Mouse (Mus musculus) midbrain, embryonic 11.5 days (tissue): ENCODE results near the gene Wbp1. TPM values are rescaled to one million over a fixed set of nuclear protein-coding genes. Genes with fewer than 3 reads are reported as not detected.

Experiments used
- ATAC-seq: fragments of 200-750 bp; cut with Nextera tagmentation; 2 replicates; pipeline ENCODE4 v1.8.0; 2017; ENCODE audit warnings: moderate TSS enrichment, moderate library complexity; ENCODE audit not compliant: low FRiP score
- DNase-seq: peaks from one replicate; pipeline ENCODE4 v3.0.0; 2015; ENCODE audit warnings: low spot score; ENCODE audit errors: missing footprints
- H3K27ac ChIP-seq: fragments of 300-500 bp; sonication (generic); 2 replicates; pipeline ENCODE4 v1.5.1; 2014; ENCODE audit warnings: low read depth, low read length
- H3K27me3 ChIP-seq: fragments of 300-500 bp; sonication (generic); 2 replicates; pipeline ENCODE4 v1.6.1; 2014; ENCODE audit warnings: mild to moderate bottlenecking, low read length, moderate library complexity, mixed read lengths; ENCODE audit not compliant: control insufficient read depth, insufficient read depth
- H3K36me3 ChIP-seq: fragments of 300-500 bp; sonication (generic); 2 replicates; pipeline ENCODE4 v1.6.1; 2014; ENCODE audit warnings: mild to moderate bottlenecking, low read length, moderate library complexity, mixed read lengths; ENCODE audit not compliant: control insufficient read depth, insufficient read depth
- H3K4me1 ChIP-seq: fragments of 300-500 bp; sonication (generic); 2 replicates; pipeline ENCODE4 v1.6.1; 2014; ENCODE audit warnings: low read length; ENCODE audit not compliant: control insufficient read depth, insufficient read depth
- H3K4me2 ChIP-seq: fragments of 300-500 bp; sonication (generic); 2 replicates; pipeline ENCODE4 v1.6.1; 2014; ENCODE audit warnings: mild to moderate bottlenecking, moderate library complexity
- H3K4me3 ChIP-seq: fragments of 300-500 bp; sonication (generic); 2 replicates; pipeline ENCODE4 v1.5.1; 2014; ENCODE audit warnings: low read depth, low read length
- H3K9ac ChIP-seq: fragments of 300-500 bp; sonication (generic); 2 replicates; pipeline ENCODE4 v1.6.1; 2014; ENCODE audit warnings: low read length
- H3K9me3 ChIP-seq: fragments of 300-500 bp; sonication (generic); 2 replicates; pipeline ENCODE4 v1.6.1; 2016; ENCODE audit warnings: low read length; ENCODE audit not compliant: control insufficient read depth
- WGBS: fragments of 180-500 bp; shearing (Covaris S2); extraction: QIAGEN DNeasy Blood & Tissue Kit; methylation state at CpG from one replicate; pipeline ENCODE4 v1.1.7; 2014; 5-methylcytosine and 5-hydroxymethylcytosine counted together
- polyA plus RNA-seq: library from polyadenylated mRNA; unstranded; fragments of >200 nt; fragmentation: Nextera tagmentation; extraction: Ambion mirVana; gene quantifications from 2 replicates; pipeline ENCODE4 v1.2.1, GENCODE M21; 2014

The Wbp1 gene
- polyA plus RNA-seq, 1 experiment from 2014 or later = 153 TPM

GRCm38 (mm10) chr6:83101688-83102556, 19.4 kb downstream of the Wbp1 start:
- peak overlapping the region; percentile 75 for H3K9ac ChIP-seq
- peak overlapping the region; percentile 72 for H3K4me3 ChIP-seq
- under 1% methylated on average over 74 of the region's 74 CpGs for WGBS
- H3K4me1 ChIP-seq = peaks cover 13% of the 10 kb centered on the region
- DNase-seq = peak; percentile 98
- peaks cover 9% of the 10 kb centered on the region; the same call in 1 of the 2 replicates for H3K27me3 ChIP-seq
- peak; percentile 80 for ATAC-seq
- H3K9me3 ChIP-seq = no peaks in the 10 kb centered on the region
- H3K27ac ChIP-seq = peak overlapping the region; percentile 58
- H3K4me2 ChIP-seq = peak overlapping the region; percentile 99
- H3K36me3 ChIP-seq = no peaks in the 10 kb centered on the region

- Histone ChIP-seq H3K4me1 (peaks cover 13% of the 10 kb centered on the region), H3K4me3 (peak within 1 kb of the TSS; percentile 72), H3K36me3 (no peaks in the 10 kb centered on the region), H3K4me2 (peak within 1 kb of the TSS; percentile 99), H3K27me3 (peaks cover 9% of the 10 kb centered on the region; the same call in 1 of the 2 replicates), H3K9me3 (no peaks in the 10 kb centered on the region), H3K27ac (peak within 1 kb of the TSS; percentile 58), H3K9ac (peak within 1 kb of the TSS; percentile 75)
- peak; percentile 96 for DNase-seq
- peak; percentile 87 for ATAC-seq
- WGBS = under 1% methylated on average over 25 of the region's 25 CpGs
Observed at GRCm38 (mm10) chr6:83101316-83101687, 20.1 kb downstream of the Wbp1 start, which contains the start of the genes Ccdc142 and Gm42688. TSS of gene Ccdc142 (plus strand) at chr6:83101601. TSS of gene Gm42688 (plus strand) at chr6:83101617.

DNA sequence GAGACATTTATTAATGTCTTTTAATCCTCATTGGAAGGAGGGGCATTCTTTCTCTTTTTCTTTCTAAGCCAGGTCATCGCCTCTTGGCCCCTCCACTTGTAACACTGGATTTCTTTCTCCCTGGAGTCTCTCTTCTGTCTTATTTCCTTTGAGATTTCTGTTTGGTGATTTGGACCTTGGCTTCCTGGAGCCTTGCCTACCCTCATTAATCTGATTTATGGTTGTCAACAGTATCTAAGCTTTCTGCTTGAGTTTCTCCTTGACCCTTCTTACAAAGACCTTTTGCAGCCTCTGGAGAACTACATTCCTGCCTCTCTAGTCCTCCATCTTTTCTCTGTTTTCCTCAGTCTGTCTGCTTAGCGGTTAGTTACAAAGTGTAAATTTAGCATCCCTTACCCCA, 22.9 kb downstream of the Wbp1 start:
- no peaks in the 10 kb centered on the region for H3K36me3 ChIP-seq
- WGBS = 69% methylated on average over 2 of the region's 2 CpGs
- no peak overlapping the region for H3K27ac ChIP-seq
- DNase-seq (no peak), ATAC-seq (no peak)
- peaks cover 11% of the 10 kb centered on the region for H3K4me1 ChIP-seq
- H3K27me3 ChIP-seq = peaks cover 7% of the 10 kb centered on the region; the same call in 1 of the 2 replicates
- no peak overlapping the region for H3K4me2 ChIP-seq
- no peaks in the 10 kb centered on the region for H3K9me3 ChIP-seq
- H3K9ac ChIP-seq = no peak overlapping the region
- H3K4me3 ChIP-seq = no peak overlapping the region

DNA sequence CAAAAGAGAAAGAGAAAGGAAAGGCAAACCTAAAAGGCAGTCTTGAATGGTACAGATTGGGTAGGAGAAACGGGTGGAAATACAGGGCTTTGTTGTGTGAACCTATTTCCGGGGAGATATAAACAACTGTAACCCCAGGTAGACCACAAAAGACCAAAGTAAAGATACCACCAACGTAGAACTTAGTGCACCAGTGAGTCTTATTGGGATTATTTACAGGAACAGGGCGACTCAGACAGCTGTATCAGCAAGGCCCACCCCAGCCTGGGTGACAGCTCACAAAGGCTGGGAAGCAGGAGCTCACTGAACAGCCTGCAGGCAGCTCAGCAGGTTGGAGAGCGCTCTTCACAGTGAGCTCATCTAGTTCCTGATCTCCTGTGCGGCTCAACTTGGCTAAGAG, 25.4 kb downstream of the Wbp1 start:
- DNase-seq (no peak), ATAC-seq (no peak)
- H3K9ac ChIP-seq = no peak overlapping the region
- no peak overlapping the region for H3K4me2 ChIP-seq
- H3K27me3 ChIP-seq = no peaks in the 10 kb centered on the region; the same call in 1 of the 2 replicates
- H3K36me3 ChIP-seq = no peaks in the 10 kb centered on the region
- no peak overlapping the region for H3K4me3 ChIP-seq
- no peak overlapping the region for H3K27ac ChIP-seq
- H3K9me3 ChIP-seq = no peaks in the 10 kb centered on the region
- no peaks in the 10 kb centered on the region for H3K4me1 ChIP-seq
- WGBS = 42% methylated on average over 6 of the region's 6 CpGs

DNA sequence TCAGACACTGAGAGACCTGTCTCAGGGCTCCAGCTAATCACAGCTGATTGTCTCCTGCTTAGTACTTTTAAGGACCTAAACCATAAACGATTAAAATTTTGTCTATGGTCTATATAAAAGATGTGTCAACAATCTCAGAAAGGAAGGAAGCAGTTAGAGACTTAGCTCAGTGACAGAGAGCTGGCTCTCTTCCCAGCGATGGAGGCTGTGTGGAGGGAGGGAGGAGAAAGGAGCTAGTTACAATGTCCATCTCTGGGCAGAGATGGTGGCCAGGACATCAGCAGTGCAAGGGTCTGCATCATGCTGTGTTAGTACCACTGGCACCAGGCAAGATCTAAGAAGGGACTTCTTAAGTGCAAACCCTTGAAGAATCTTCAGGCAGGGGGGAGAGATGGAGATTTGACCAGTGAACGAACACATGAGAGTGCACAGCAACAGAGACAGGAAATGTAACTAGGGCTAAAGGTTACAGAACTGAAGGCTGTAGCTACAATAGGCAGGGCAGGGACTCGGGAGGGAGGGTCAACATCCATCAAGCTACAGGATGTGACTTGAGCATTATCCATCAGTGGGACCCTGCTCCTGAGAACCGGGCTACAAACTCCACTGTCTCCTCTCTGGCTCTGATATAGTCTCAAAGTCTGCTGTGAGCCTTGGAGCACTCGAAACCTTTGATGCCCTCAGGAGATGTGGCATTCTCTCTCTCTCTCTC, 28.8 kb downstream of the Wbp1 start:
- peaks cover 19% of the 10 kb centered on the region for H3K27me3 ChIP-seq
- no peaks in the 10 kb centered on the region for H3K9me3 ChIP-seq
- H3K4me2 ChIP-seq = no peak overlapping the region
- no peaks in the 10 kb centered on the region for H3K36me3 ChIP-seq
- 47% methylated on average over 6 of the region's 6 CpGs for WGBS
- 0 out of 2 replicates have a peak, but pooled peaks cover 2% of the 10 kb centered on the region for H3K4me1 ChIP-seq
- DNase-seq (no peak), ATAC-seq (no peak)
- H3K4me3 ChIP-seq = no peak overlapping the region
- no peak overlapping the region for H3K27ac ChIP-seq
- H3K9ac ChIP-seq = no peak overlapping the region

- no peak overlapping the region for H3K9ac ChIP-seq
- H3K4me1 ChIP-seq = 0 out of 2 replicates have a peak, but pooled peaks cover 3% of the 10 kb centered on the region
- DNase-seq (peak; percentile 94), ATAC-seq (no peak)
- no peaks in the 10 kb centered on the region for H3K9me3 ChIP-seq
- peaks cover 65% of the 10 kb centered on the region for H3K27me3 ChIP-seq
- no peaks in the 10 kb centered on the region for H3K36me3 ChIP-seq
- no peak overlapping the region for H3K27ac ChIP-seq
- H3K4me3 ChIP-seq = peak overlapping the region; percentile 11; the same call in 1 of the 2 replicates
- 2% methylated on average over 9 of the region's 9 CpGs for WGBS
- peak overlapping the region; percentile 30; the same call in 1 of the 2 replicates for H3K4me2 ChIP-seq
Observed at GRCm38 (mm10) chr6:83087926-83088260, 33.5 kb downstream of the Wbp1 start.

DNA sequence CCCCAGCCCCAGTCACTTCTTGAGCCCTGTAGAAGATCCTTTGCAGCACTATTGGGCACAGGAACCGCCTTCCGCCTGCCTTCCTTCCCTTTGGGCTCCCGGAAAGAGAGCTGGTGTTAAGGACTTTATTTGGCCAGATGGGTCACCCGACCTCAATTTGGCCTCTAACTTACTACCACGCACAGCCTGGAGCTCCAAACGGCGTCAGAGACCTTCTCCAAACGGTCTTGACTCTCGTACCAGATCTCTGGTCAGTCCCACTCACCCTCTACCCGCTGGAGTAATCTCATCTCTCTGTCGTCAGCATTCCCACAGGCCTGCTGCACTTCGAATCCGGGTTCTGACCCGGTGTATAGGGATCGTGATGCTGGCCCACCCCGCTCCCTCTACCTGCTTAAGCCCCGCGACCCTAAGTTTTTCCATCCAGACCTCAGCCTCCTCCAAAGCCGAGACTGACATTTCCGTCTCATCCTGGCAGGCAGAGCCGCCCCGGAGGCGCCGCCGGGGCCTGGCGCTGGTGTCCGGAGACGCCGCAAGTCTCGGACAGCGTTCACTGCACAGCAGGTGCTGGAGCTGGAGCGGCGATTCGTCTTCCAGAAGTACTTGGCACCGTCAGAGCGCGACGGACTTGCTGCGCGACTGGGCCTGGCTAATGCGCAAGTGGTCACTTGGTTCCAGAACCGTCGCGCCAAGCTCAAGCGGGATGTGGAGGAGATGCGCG, 34.0 kb downstream of the Wbp1 start:
- H3K36me3 ChIP-seq = no peaks in the 10 kb centered on the region
- H3K27ac ChIP-seq = no peak overlapping the region
- DNase-seq (peak; percentile 85), ATAC-seq (no peak)
- peaks cover 68% of the 10 kb centered on the region for H3K27me3 ChIP-seq
- peak overlapping the region; percentile 30 for H3K4me2 ChIP-seq
- no peak overlapping the region for H3K9ac ChIP-seq
- H3K4me3 ChIP-seq = peak overlapping the region; percentile 11; the same call in 1 of the 2 replicates
- H3K9me3 ChIP-seq = no peaks in the 10 kb centered on the region
- under 1% methylated on average over 47 of the region's 47 CpGs for WGBS
- H3K4me1 ChIP-seq = 0 out of 2 replicates have a peak, but pooled peaks cover 3% of the 10 kb centered on the region

GRCm38 (mm10) chr6:83086121-83087035, 35.0 kb downstream of the Wbp1 start, which contains the start of gene Lbx2:
TSS of gene Lbx2 (plus strand) at chr6:83086367.
- Histone ChIP-seq H3K27me3 (peaks cover 69% of the 10 kb centered on the region), H3K4me2 (peak within 1 kb of the TSS; percentile 20; the same call in 1 of the 2 replicates), H3K36me3 (peaks cover 5% of the 10 kb centered on the region; the same call in 1 of the 2 replicates), H3K4me3 (no peak within 1 kb of the TSS), H3K9me3 (no peaks in the 10 kb centered on the region), H3K9ac (no peak within 1 kb of the TSS), H3K27ac (no peak within 1 kb of the TSS), H3K4me1 (0 out of 2 replicates have a peak, but pooled peaks cover 3% of the 10 kb centered on the region)
- WGBS = 3% methylated on average over 42 of the region's 42 CpGs
- peak; percentile 92 for DNase-seq
- no peak for ATAC-seq
